Mouse (Mus musculus): ENCODE measurements around the gene Npepps. TPM values are rescaled to one million over a fixed set of nuclear protein-coding genes. Genes with fewer than 3 reads are reported as not detected.

The Npepps gene
- total and polyA plus RNA-seq, 3 experiments = 20.5 to 41.6 TPM; not detected in 1

DNA sequence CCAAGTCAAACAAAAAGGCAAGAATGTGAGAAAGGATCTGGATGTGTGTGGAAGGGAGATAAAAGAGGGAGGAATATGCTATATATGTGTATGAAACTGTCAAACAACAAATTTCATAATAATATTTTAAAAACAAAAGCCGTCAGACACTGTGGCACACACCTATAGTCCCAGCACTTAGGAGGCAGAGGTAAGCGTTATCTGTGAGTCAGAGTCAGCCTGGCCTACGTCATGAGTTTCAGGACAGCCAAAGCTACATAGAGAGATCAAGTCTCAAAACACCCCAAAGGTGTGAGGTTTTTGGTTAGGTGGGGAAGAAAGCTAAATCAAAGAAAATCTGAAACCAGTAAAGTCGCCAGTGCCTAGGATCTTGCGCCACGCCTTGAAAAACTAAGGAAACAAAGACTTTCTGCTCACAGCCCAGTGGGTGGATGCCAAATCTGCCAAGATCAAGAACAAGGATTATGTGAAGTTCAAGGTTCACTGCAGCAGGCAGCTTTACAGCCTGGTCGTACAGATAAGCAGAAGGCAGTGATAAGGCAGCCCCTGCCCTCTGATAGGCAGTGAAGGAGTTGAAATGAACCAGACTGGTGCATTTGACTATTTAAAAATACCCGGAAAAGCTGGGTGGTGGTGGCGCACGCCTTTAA lies 33.8 kb downstream of the Npepps start (continued):
- peak; percentile 73 for TF ChIP-seq ELF1 (IDR thresholded peaks at IDR 0.05; ENCODE audit: low read depth, low read length)
- no peak for TF ChIP-seq USF1 (IDR thresholded peaks at IDR 0.05; ENCODE audit: low read depth, low read length)
- peak; percentile 84 for TF ChIP-seq ETS1 (IDR thresholded peaks at IDR 0.05; ENCODE audit: low read depth, low read length)

DNA sequence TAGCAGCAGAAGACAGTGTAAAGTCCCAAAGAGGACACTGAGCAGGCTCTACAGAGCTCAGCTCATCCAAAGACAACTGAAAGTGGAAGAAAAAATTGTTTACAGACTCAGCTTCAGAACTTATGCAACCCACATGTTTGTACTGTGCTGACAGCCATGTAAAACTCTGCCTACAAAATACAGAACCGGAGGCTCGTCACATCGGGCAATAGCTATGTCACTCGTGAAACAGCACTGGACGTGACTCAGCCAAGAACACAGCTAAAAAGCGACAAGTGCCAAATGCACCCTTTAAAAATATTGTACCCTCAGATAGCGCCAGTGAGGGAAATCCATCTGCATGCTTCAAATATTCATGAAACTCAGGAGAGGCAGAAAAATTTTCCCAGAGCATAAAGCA lies 39.1 kb downstream of the Npepps start:
- no peak overlapping the region for H3K27ac ChIP-seq (ENCODE audit: control insufficient read depth, low read depth, low read length)
- no peaks in the 10 kb centered on the region for H3K27me3 ChIP-seq (ENCODE audit: control insufficient read depth in 1 of 2, insufficient read depth in 2 of 2, low read length in 2 of 2)
- H3K36me3 ChIP-seq (ENCODE audit: control insufficient read depth in 1 of 2, insufficient read depth in 2 of 2, low read length in 2 of 2) = peaks cover 8 to 45% of the 10 kb centered on the region in 2 experiments
- no peaks in the 10 kb centered on the region for H3K79me2 ChIP-seq (ENCODE audit: control insufficient read depth, insufficient read depth, low read length, poor library complexity)
- no peak for TF ChIP-seq ELF1 (IDR thresholded peaks at IDR 0.05; ENCODE audit: low read depth, low read length)
- TF ChIP-seq EP300 (IDR thresholded peaks at IDR 0.05; ENCODE audit: low read depth in 1 of 2, low read length in 2 of 2) = no peak
- no peak for TF ChIP-seq NELFE (IDR thresholded peaks at IDR 0.05; ENCODE audit: low read depth, low read length)
- no peak for TF ChIP-seq ZKSCAN1 (IDR thresholded peaks at IDR 0.05; ENCODE audit: low read depth, low read length)
- no peak for TF ChIP-seq JUND (IDR thresholded peaks at IDR 0.05; ENCODE audit: low read depth, low read length)
- TF ChIP-seq RCOR1 (IDR thresholded peaks at IDR 0.05; ENCODE audit: low read depth, low read length) = no peak
- TF ChIP-seq KAT2A (conservative IDR thresholded peaks at IDR 0.05; ENCODE audit: low read depth, low read length) = no peak
- TF ChIP-seq UBTF (IDR thresholded peaks at IDR 0.05; ENCODE audit: borderline replicate concordance, insufficient read depth, low read depth, low read length) = no peak
- no peak for TF ChIP-seq SMC3 (IDR thresholded peaks at IDR 0.05; ENCODE audit: low read depth, low read length)
- TF ChIP-seq ZNF384 (IDR thresholded peaks at IDR 0.05; ENCODE audit: low read depth, low read length) = no peak
- TF ChIP-seq SIN3A (IDR thresholded peaks at IDR 0.05; ENCODE audit: low read length) = no peak
- H3K4me1 ChIP-seq (ENCODE audit: control insufficient read depth in 1 of 2, insufficient read depth in 2 of 2, low read length in 2 of 2) = peaks cover 6% of the 10 kb centered on the region in 2 experiments
- H3K4me3 ChIP-seq (ENCODE audit: control insufficient read depth in 1 of 2, insufficient read depth in 1 of 2, low read depth in 2 of 2, low read length in 2 of 2) = no peak overlapping the region
- DNase-seq (ENCODE audit: low read depth, low spot score) = no peak
- H3K9ac ChIP-seq (ENCODE audit: control insufficient read depth, low read depth, low read length, poor library complexity, severe bottlenecking) = no peak overlapping the region
- H3K9me3 ChIP-seq (replicated peaks; ENCODE audit: insufficient read depth, low read length) = no peaks in the 10 kb centered on the region

GRCm38 (mm10) chr11:97237976-97238375 lies 42.5 kb downstream of the Npepps start:
- TF ChIP-seq POLR2AphosphoS2 (IDR thresholded peaks at IDR 0.05; ENCODE audit: low read length) (no peak), MAFK (IDR thresholded peaks at IDR 0.05; ENCODE audit: borderline replicate concordance, low read depth, low read length) (no peak), ZNF384 (IDR thresholded peaks at IDR 0.05; ENCODE audit: low read depth, low read length) (no peak), TBP (IDR thresholded peaks at IDR 0.05; ENCODE audit: low read depth, low read length) (no peak), KAT2A (conservative IDR thresholded peaks at IDR 0.05; ENCODE audit: low read depth, low read length) (no peak), UBTF (IDR thresholded peaks at IDR 0.05; ENCODE audit: borderline replicate concordance, insufficient read depth, low read depth, low read length) (no peak), RCOR1 (IDR thresholded peaks at IDR 0.05; ENCODE audit: low read depth, low read length) (no peak), NRF1 (IDR thresholded peaks at IDR 0.05; ENCODE audit: insufficient read depth, low read depth, low read length, poor library complexity, severe bottlenecking) (no peak), USF2 (IDR thresholded peaks at IDR 0.05; ENCODE audit: borderline replicate concordance in 1 of 2, insufficient read depth in 1 of 2, low read depth in 1 of 2, low read length in 2 of 2) (no peak)
- peaks cover 0 to 55% of the 10 kb centered on the region in 2 experiments; a peak in 3 of 4 replicates for H3K36me3 ChIP-seq (ENCODE audit: control insufficient read depth in 1 of 2, insufficient read depth in 2 of 2, low read length in 2 of 2)
- DNase-seq (ENCODE audit: low read depth, low spot score) = no peak
- H3K79me2 ChIP-seq (ENCODE audit: control insufficient read depth, insufficient read depth, low read length, poor library complexity) = no peaks in the 10 kb centered on the region
- H3K9me3 ChIP-seq (replicated peaks; ENCODE audit: insufficient read depth, low read length) = no peaks in the 10 kb centered on the region
- no peak overlapping the region for H3K27ac ChIP-seq (ENCODE audit: control insufficient read depth, low read depth, low read length)
- no peak overlapping the region for H3K4me3 ChIP-seq (ENCODE audit: control insufficient read depth in 1 of 2, insufficient read depth in 1 of 2, low read depth in 2 of 2, low read length in 2 of 2)
- H3K27me3 ChIP-seq (ENCODE audit: control insufficient read depth in 1 of 2, insufficient read depth in 2 of 2, low read length in 2 of 2) = no peaks in the 10 kb centered on the region
- H3K4me1 ChIP-seq (ENCODE audit: control insufficient read depth in 1 of 2, insufficient read depth in 2 of 2, low read length in 2 of 2) = no peaks in the 10 kb centered on the region; a peak in 1 of 4 replicates
- no peak overlapping the region for H3K9ac ChIP-seq (ENCODE audit: control insufficient read depth, low read depth, low read length, poor library complexity, severe bottlenecking)

All from MEL (cell line).